ENCODE assay signal across 14 mouse cellular contexts in the genomic region with DNA sequence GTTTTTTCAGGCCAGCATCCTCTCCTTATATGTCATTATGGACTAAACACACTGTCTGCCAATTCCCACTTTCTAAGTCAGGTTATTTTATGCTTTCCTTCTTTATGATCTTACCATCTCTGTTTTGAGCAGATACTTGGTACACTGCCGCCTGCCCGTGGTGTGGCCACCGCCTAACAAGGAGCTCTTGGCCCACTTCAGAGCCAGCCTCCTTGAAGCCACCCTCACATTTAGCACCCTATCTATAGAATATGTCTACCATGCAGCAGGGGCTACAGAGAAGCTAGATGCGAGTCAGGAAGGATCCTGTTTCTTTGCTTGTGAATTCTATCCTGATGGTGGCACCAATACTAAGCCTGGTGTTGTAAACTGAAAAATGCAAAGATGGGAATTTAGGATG.
"Had no signal": no experiment of that assay in that cellular context is flagged by ENCODE, and none has a peak within 500 bp of the region (broad histone marks: within the 10 kb centered on the region; RNA-seq: fewer than 3 reads in every experiment).

No protein-coding gene starts in this region.

- DNase-seq: left cerebral cortex, postnatal 4 days; liver; liver, embryonic 13.5 days; liver, postnatal 0 days; lung, adult 2 months; lung, embryonic 14.5 days; lung, postnatal 10 days; lung, postnatal 14 days; lung, postnatal 4 days; midbrain, embryonic 14.5 days had no signal

- ATAC-seq: liver, embryonic 12.5 days; liver, postnatal 0 days; midbrain, embryonic 13.5 days; midbrain, embryonic 15.5 days; midbrain, embryonic 16.5 days had no signal
